Mouse (Mus musculus): ENCODE data around the gene Tanc1.

DNA sequence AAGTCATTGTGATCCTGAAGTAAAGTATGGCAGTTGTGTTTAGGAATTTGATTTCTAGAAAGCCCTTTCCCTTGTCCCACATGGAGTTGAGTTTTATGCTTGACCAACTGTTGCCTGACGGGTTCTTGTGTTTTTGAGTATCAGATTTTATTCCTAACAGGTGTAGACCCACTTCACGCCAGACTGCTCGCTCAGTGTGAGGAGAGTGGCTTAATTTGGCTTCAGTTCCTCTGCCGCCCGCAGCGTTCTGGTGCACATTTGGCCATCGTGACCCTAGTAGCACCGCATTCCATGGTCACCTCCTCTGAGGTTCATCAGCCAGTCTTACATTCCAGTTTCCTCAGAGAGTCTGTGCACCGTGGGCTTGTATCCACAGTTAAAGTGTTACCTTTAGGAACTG, 88.1 kb downstream of the Tanc1 start:
- TF ChIP-seq FLI1 (IDR thresholded peaks at IDR 0.05; ENCODE audit: low read length) (no peak), GATA1 (IDR thresholded peaks at IDR 0.05; ENCODE audit: borderline replicate concordance, low read length) (no peak)
